Mouse (Mus musculus) kidney, adult 11 months (tissue): ENCODE data around the gene P2rx1.

Experiments used
- DNase-seq: peaks from one replicate; pipeline ENCODE4 v3.0.0; 2022

Gene P2rx1

GRCm38 (mm10) chr11:72998771-72999170, at the start of gene P2rx1:
Gene P2rx1, plus strand, starts transcription at chr11:72999103.
- no peak for DNase-seq

- DNase-seq: peak; percentile 36
Measured at GRCm38 (mm10) chr11:72951137-72952000, 47.5 kb upstream of the P2rx1 start.

GRCm38 (mm10) chr11:72952226-72952625, 46.7 kb upstream of the P2rx1 start:
- DNase-seq: peak; percentile 57

DNA sequence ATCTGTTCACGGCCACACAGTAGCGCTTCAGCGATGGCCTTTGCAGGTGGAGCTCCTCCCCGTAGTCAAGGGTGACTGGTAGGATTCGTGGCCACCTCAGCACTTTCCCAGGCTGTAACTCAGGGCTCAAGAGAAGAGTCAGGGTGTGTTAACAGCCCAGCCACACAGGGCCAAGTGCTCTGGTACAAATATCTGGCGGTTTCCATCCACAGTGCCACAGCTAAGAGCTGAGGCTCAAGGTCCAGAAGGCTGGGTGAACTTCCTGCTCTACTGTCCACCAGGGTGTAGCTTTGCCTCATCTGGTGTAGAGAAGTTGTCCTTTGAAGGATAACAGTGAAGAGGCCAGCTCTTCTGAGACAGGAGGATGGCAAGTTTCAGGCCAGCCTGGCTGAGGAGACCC, 46.2 kb upstream of the P2rx1 start:
- DNase-seq: no peak

DNA sequence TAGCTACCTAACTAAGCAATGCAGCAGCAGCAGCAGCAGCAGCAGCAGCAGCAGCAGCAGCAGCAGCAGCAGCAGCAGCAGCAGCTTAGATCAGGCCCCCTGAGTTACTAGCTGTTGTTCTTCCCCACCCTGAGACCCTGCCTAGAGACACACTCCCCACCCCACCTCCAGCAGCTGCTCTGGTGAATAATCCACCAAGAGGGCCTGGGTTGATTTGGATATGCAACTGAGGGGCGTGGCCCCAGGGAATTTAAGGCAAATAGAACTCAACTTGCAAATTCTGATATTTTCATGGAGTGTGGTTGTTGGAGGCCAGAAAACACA, 45.8 kb upstream of the P2rx1 start:
- no peak for DNase-seq

- DNase-seq: peak; percentile 80
Measured at GRCm38 (mm10) chr11:72953440-72954151, 45.3 kb upstream of the P2rx1 start.

- no peak for DNase-seq
Measured at GRCm38 (mm10) chr11:72954216-72954615, 44.7 kb upstream of the P2rx1 start.

DNA sequence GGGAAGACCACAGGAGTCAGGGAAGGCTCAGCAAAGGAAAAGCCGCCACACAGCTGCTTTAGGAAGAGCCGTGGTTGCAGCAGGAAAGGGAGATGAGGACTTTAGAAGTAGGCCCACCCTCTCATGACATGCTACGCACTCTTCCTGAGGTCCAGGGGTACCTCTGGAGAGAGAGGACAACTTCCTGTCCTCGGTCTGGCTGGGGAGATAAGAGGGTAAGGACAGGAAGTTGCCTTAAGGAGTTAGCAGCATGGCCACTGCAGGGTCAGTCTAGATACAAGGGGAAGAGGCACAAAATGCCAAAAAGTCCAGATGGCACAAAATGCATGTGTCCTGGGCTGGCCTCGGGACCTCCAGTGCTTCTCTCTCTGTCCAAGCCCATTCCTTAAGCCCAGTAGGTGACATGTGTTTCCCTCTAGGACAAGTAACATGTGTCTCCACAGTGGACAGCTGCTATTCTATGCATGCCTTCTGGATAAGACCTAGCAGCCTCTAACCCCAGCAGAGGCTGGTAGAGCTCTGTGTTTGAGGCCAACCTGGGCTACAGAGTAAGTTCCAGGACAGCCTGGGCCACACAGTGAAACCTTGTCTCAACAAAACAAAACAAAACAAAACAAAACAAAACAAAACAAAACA, 43.4 kb upstream of the P2rx1 start:
- DNase-seq: peak; percentile 29

DNA sequence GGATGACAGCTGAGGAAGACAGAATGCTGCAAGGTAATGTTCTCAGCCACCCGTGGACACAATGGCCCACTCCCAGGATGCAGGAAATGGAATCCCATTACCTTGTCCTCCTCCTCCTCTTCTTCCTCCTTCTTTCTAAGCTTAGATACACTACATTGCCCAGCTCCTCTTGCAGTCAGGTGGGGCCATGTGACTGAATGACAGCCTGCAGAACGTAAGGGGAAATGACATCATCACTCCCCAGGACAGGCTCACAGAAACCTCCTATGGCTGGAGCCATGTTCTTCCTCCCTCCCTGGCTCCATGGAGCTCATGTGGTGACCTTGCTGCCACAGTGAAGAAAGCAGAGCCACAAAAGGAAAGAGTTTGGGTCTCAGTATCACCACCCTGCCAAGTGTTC, 41.6 kb upstream of the P2rx1 start:
- no peak for DNase-seq

- DNase-seq: no peak
Measured at GRCm38 (mm10) chr11:72959924-72960679, 38.8 kb upstream of the P2rx1 start.

DNA sequence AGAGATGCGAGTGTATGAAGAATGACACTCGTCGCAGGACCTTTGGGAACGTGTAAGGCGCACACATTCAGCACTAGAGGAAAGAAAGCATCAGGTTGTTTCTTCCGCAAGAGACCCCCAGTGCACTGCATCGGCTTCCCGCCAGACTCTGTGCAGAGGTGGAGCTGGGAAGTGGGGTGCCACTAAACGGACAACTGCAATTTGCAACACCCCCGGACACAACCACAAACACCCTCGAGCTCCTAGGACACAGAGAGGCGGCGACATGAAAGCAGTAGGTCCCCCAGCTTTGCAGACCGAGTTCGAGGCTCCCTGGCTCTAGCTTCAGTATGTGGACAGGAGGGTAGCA, 38.2 kb upstream of the P2rx1 start:
- no peak for DNase-seq

GRCm38 (mm10) chr11:72961072-72961980, 37.6 kb upstream of the P2rx1 start, which contains the start of gene Atp2a3:
Gene Atp2a3, plus strand, starts transcription at chr11:72961169.
- DNase-seq: no peak

GRCm38 (mm10) chr11:72962378-72962777, 36.5 kb upstream of the P2rx1 start:
- DNase-seq: no peak

- no peak for DNase-seq
Measured at GRCm38 (mm10) chr11:72963058-72963788, 35.7 kb upstream of the P2rx1 start.

GRCm38 (mm10) chr11:72963789-72964294, 35.1 kb upstream of the P2rx1 start:
- no peak for DNase-seq

GRCm38 (mm10) chr11:72974995-72975503, 23.9 kb upstream of the P2rx1 start:
- no peak for DNase-seq

DNA sequence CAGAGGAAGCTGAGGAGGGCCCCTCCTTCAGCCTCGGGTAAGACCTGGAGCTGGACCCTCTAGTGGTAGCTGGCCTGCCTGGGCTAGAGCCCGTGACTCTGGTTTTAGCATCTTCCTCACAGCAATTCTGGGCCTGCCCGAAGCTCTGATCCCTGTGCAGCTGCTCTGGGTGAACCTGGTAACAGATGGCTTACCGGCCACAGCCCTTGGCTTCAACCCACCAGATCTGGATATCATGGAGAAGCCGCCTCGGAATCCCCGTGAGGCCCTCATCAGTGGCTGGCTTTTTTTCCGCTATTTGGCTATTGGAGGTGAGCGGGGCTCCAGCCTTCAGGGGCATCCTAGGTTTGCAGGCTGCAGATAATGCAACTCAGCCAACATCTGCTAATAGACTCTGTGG, 16.4 kb upstream of the P2rx1 start:
- DNase-seq: no peak

- no peak for DNase-seq
Measured at GRCm38 (mm10) chr11:72983283-72983682, 15.6 kb upstream of the P2rx1 start.

GRCm38 (mm10) chr11:72986745-72987144, 12.2 kb upstream of the P2rx1 start:
- no peak for DNase-seq

GRCm38 (mm10) chr11:72987234-72987633, 11.7 kb upstream of the P2rx1 start:
- no peak for DNase-seq

DNA sequence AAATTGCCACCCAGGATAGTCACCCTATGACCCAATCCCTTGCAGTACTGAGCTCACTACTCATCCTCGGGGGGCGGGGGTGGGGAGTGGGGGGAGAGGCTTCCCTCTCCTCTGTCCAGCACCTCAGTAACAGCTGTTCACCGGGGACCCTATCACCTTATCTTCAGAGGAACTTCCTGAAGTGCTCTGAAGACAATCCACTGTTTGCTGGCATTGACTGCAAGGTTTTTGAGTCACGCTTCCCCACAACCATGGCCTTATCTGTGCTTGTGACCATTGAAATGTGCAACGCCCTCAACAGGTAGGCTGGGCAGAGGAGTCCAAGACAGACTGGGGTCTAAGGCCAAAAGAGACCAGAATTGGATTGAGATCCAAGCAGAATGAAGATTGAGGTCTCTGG, 11.1 kb upstream of the P2rx1 start:
- DNase-seq: no peak
